Mouse (Mus musculus) liver, embryonic 14.5 days (tissue): ENCODE data around the gene Dtymk.

Experiments used
- CTCF ChIP-seq: IDR thresholded peaks from 2 replicates; pipeline ENCODE4 v1.5.1; 2016; ENCODE audit warnings: antibody characterized with exemption, low read depth, control low read depth
- EP300 ChIP-seq: IDR thresholded peaks from 2 replicates; pipeline ENCODE4 v1.6.1; 2016; ENCODE audit warnings: antibody characterized with exemption, low read depth

DNA sequence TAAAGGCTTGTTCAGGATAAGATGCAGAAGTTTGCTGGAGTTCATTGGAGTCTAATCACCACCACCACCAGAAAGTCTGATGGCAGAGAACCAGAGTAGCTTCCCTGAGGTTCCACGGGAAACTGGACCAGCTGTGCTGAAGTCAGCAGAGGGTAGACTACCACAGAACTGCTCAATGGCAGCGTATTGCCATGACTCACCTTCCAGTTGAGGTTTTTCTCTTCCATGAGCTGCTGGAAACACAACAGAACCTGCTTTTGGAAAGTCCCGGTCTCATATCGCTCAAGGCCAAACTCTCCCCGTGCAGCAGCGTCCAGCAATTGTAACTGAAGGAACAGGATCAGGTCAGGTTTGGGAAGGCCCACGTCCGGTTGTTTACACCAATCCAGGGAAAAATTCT is 7.2 kb downstream of the Dtymk start:
- TF ChIP-seq CTCF (no peak), EP300 (no peak)
